Mouse (Mus musculus) limb, embryonic 11.5 days (tissue): ENCODE results near the gene AI661453. TPM values are rescaled to one million over a fixed set of nuclear protein-coding genes. Genes with fewer than 3 reads are reported as not detected.
"Not testable (repeated sequence)": the region's sequence is repeated elsewhere in the genome, so short reads cannot be mapped to it uniquely, and the experiment has no call there.

Experiments
- ATAC-seq: fragments of 200-750 bp; cut with Nextera tagmentation; 2 replicates; pipeline ENCODE4 v1.8.0; 2017; ENCODE audit warnings: low read depth; ENCODE audit not compliant: insufficient number of reproducible peaks, low FRiP score, low TSS enrichment
- DNase-seq: peaks from one replicate; pipeline ENCODE4 v3.0.0-alpha.2; 2015; ENCODE audit warnings: low spot score
- H3K27ac ChIP-seq: fragments of 300-500 bp; sonication (generic); replicated peaks from 2 replicates; pipeline ENCODE4 v1.5.1; 2014; ENCODE audit warnings: low read depth, mild to moderate bottlenecking, low read length
- H3K27me3 ChIP-seq: fragments of 300-500 bp; sonication (generic); 2 replicates; pipeline ENCODE4 v1.6.1; 2014; ENCODE audit warnings: mild to moderate bottlenecking, low read length, mixed read lengths; ENCODE audit not compliant: control insufficient read depth, insufficient read depth
- H3K36me3 ChIP-seq: fragments of 300-500 bp; sonication (generic); 2 replicates; pipeline ENCODE4 v1.6.1; 2014; ENCODE audit warnings: mild to moderate bottlenecking, low read length, moderate library complexity, mixed read lengths; ENCODE audit not compliant: control insufficient read depth, insufficient read depth
- H3K4me1 ChIP-seq: fragments of 300-500 bp; sonication (generic); 2 replicates; pipeline ENCODE4 v1.6.1; 2014; ENCODE audit warnings: low read length, mixed read lengths; ENCODE audit not compliant: control insufficient read depth, insufficient read depth
- H3K4me2 ChIP-seq: fragments of 300-500 bp; sonication (generic); 2 replicates; pipeline ENCODE4 v1.6.1; 2014; ENCODE audit warnings: low read depth, mild to moderate bottlenecking, moderate library complexity; ENCODE audit not compliant: severe bottlenecking
- H3K4me3 ChIP-seq: fragments of 300-500 bp; sonication (generic); 2 replicates; pipeline ENCODE4 v1.5.1; 2014; ENCODE audit warnings: low read depth, low read length
- H3K9ac ChIP-seq: fragments of 300-500 bp; sonication (generic); 2 replicates; pipeline ENCODE4 v1.6.1; 2014; ENCODE audit warnings: mild to moderate bottlenecking, low read length
- H3K9me3 ChIP-seq: fragments of 300-500 bp; sonication (generic); 2 replicates; pipeline ENCODE4 v1.6.1; 2016; ENCODE audit warnings: low read length; ENCODE audit not compliant: control insufficient read depth
- WGBS: fragments of 180-500 bp; shearing (Covaris S2); extraction: QIAGEN DNeasy Blood & Tissue Kit; methylation state at CpG from one replicate; pipeline ENCODE4 v1.1.7; 2014; 5-methylcytosine and 5-hydroxymethylcytosine counted together
- polyA plus RNA-seq: library from polyadenylated mRNA; unstranded; fragments of >200 nt; fragmentation: Nextera tagmentation; extraction: Ambion mirVana; gene quantifications from 2 replicates; pipeline ENCODE4 v1.2.1, GENCODE M21; 2014

Gene AI661453
- polyA plus RNA-seq, 1 experiment from 2014 or later = 0.41 TPM

GRCm38 (mm10) chr17:47485791-47486190 lies 49.4 kb downstream of the AI661453 start:
- Histone ChIP-seq H3K4me2 (no peak overlapping the region), H3K4me3 (no peak overlapping the region), H3K27me3 (no peaks in the 10 kb centered on the region), H3K36me3 (peaks cover 8% of the 10 kb centered on the region; the same call in 1 of the 2 replicates), H3K4me1 (peaks cover 7% of the 10 kb centered on the region; the same call in 1 of the 2 replicates), H3K27ac (no peak overlapping the region), H3K9ac (no peak overlapping the region), H3K9me3 (no peaks in the 10 kb centered on the region)
- DNase-seq (no peak), ATAC-seq (no peak)
- WGBS = 91% methylated on average over 3 of the region's 3 CpGs

GRCm38 (mm10) chr17:47490791-47491190 lies 54.4 kb downstream of the AI661453 start:
- no peaks in the 10 kb centered on the region for H3K9me3 ChIP-seq
- no peaks in the 10 kb centered on the region for H3K27me3 ChIP-seq
- no peak overlapping the region for H3K9ac ChIP-seq
- WGBS = 88% methylated on average over 9 of the region's 9 CpGs
- no peak overlapping the region for H3K4me2 ChIP-seq
- H3K4me3 ChIP-seq = no peak overlapping the region
- DNase-seq (no peak), ATAC-seq (no peak)
- H3K36me3 ChIP-seq = peaks cover 29% of the 10 kb centered on the region
- no peak overlapping the region for H3K27ac ChIP-seq
- no peaks in the 10 kb centered on the region for H3K4me1 ChIP-seq

- DNase-seq (no peak), ATAC-seq (no peak)
- H3K27ac ChIP-seq = no peak overlapping the region
- H3K9ac ChIP-seq = no peak overlapping the region
- H3K4me1 ChIP-seq = no peaks in the 10 kb centered on the region
- H3K36me3 ChIP-seq = peaks cover 35% of the 10 kb centered on the region
- H3K4me3 ChIP-seq = no peak overlapping the region
- no peaks in the 10 kb centered on the region for H3K9me3 ChIP-seq
- H3K27me3 ChIP-seq = no peaks in the 10 kb centered on the region
- no peak overlapping the region for H3K4me2 ChIP-seq
- 85% methylated on average over 6 of the region's 6 CpGs for WGBS
These were observed 56.3 kb downstream of the AI661453 start for GRCm38 (mm10) chr17:47492731-47493130.

- WGBS = 88% methylated on average over 6 of the region's 6 CpGs
- no peak overlapping the region for H3K4me2 ChIP-seq
- H3K9me3 ChIP-seq = no peaks in the 10 kb centered on the region
- H3K36me3 ChIP-seq = peaks cover 33% of the 10 kb centered on the region
- H3K4me1 ChIP-seq = no peaks in the 10 kb centered on the region
- H3K27ac ChIP-seq = no peak overlapping the region
- no peak overlapping the region for H3K9ac ChIP-seq
- ATAC-seq (no peak), DNase-seq (no peak)
- H3K27me3 ChIP-seq = no peaks in the 10 kb centered on the region
- H3K4me3 ChIP-seq = no peak overlapping the region
These were observed 57.2 kb downstream of the AI661453 start for GRCm38 (mm10) chr17:47493653-47494052.

GRCm38 (mm10) chr17:47494132-47494531 lies 57.7 kb downstream of the AI661453 start:
- no peak for ATAC-seq
- H3K4me3 ChIP-seq = no peak overlapping the region
- no peaks in the 10 kb centered on the region for H3K4me1 ChIP-seq
- H3K27me3 ChIP-seq = no peaks in the 10 kb centered on the region
- 91% methylated on average over 11 of the region's 11 CpGs for whole genome bisulfite sequencing
- H3K36me3 ChIP-seq = peaks cover 28% of the 10 kb centered on the region
- H3K9me3 ChIP-seq = no peaks in the 10 kb centered on the region
- no peak overlapping the region for H3K4me2 ChIP-seq
- H3K27ac ChIP-seq = no peak overlapping the region
- DNase-seq = no peak
- no peak overlapping the region for H3K9ac ChIP-seq

- no peaks in the 10 kb centered on the region for H3K27me3 ChIP-seq
- H3K9ac ChIP-seq = peak overlapping the region; percentile 63; the same call in 1 of the 2 replicates
- H3K36me3 ChIP-seq = peaks cover under 1% of the 10 kb centered on the region; the same call in 1 of the 2 replicates
- ATAC-seq (no peak), DNase-seq (no peak)
- peak overlapping the region; percentile 49 for H3K4me3 ChIP-seq
- 9% methylated on average over 11 of the region's 11 CpGs for whole genome bisulfite sequencing
- H3K27ac ChIP-seq = no peak overlapping the region
- H3K4me1 ChIP-seq = peaks cover 7% of the 10 kb centered on the region; the same call in 1 of the 2 replicates
- no peaks in the 10 kb centered on the region for H3K9me3 ChIP-seq
- peak overlapping the region; percentile 85 for H3K4me2 ChIP-seq
These were observed 65.1 kb downstream of the AI661453 start for GRCm38 (mm10) chr17:47501531-47501930.

- Histone ChIP-seq H3K27ac (no peak within 1 kb of the TSS), H3K36me3 (no peaks in the 10 kb centered on the region), H3K4me2 (peak within 1 kb of the TSS; percentile 85), H3K4me1 (peaks cover 7% of the 10 kb centered on the region; the same call in 1 of the 2 replicates), H3K4me3 (peak within 1 kb of the TSS; percentile 49), H3K27me3 (no peaks in the 10 kb centered on the region), H3K9me3 (no peaks in the 10 kb centered on the region), H3K9ac (peak within 1 kb of the TSS; percentile 63)
- DNase-seq (peak; percentile 95), ATAC-seq (peak; percentile 90)
- WGBS = 3% methylated on average over 40 of the region's 40 CpGs
These were observed 65.7 kb downstream of the AI661453 start, which contains the start of gene Taf8 for GRCm38 (mm10) chr17:47501946-47502706. Gene Taf8, minus strand, starts transcription at chr17:47502292.

GRCm38 (mm10) chr17:47502707-47503045 lies 66.3 kb downstream of the AI661453 start:
- not testable (repeated sequence) for H3K36me3 ChIP-seq, H3K9me3 ChIP-seq, H3K9ac ChIP-seq, H3K27ac ChIP-seq, ATAC-seq, H3K4me1 ChIP-seq, H3K4me3 ChIP-seq, H3K27me3 ChIP-seq, H3K4me2 ChIP-seq
- DNase-seq = peak; percentile 21
- 82% methylated on average over 6 of the region's 6 CpGs for WGBS
